Mouse (Mus musculus) right cerebral cortex, adult 2 months (tissue): ENCODE measurements around the gene Serinc5.
A peak's percentile ranks its signal among the peaks of the same experiment; 100 is the strongest.
"Not testable (repeated sequence)": the region's sequence is repeated elsewhere in the genome, so short reads cannot be mapped to it uniquely, and the experiment has no call there.

Source experiments
- DNase-seq, 2 experiments: peaks; one replicate each; pipeline ENCODE4 v3.0.0; 2021 to 2022; ENCODE audit warnings: low spot score in 2 of 2

Gene Serinc5

DNA sequence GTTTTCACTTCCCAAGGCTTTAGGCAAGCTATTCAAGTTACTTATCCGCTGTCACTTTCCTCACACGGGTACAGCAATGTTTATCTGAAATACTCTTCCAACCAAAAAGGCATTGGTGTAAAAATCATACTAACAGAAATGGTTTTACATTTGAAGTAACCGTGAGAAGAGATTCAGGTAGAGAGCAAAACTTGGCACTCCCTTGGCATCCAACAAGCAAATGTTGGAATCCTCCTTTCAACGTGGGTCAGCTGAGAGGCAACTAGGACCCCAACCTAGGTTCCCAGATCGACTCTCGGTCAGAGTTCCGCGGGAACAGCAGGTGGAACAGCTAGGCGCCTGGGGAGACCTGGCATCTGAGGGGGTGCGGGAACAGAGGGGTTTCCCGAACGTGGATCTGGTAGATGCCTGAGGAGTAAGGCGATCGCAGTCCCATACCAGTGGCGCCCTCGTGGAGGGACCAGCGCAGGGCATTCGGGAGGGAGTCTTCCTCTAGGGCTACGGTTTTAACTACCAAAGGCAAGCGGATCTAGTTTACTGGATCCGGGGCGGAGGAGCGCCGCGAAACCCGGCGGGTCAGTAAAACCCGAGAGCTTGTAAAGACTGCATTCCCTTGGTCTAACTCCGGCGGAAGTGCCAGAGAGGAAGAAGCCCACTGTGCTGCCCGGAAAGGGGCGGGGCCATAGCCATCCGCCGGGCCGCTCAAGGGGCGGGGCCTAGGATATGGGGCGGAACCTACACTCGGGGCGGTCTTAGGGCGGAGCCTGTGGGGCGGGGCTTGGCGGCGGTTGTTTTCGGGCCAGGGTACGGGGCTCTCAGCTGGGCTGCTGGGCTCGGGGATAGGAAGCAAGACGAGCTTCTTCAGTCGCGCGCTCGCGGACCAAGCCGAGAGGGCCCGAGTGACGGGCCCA lies at the start of gene Serinc5:
Serinc5 (plus strand) TSS at position 781 of the 911 bp plus-strand sequence.
- peak; percentile 91 to 94 for DNase-seq

GRCm38 (mm10) chr13:92576072-92576471 lies 34.8 kb upstream of the Serinc5 start, which contains the start of gene Spz1:
Gene Spz1 (minus strand): TSS chr13:92576172.
- no peak for DNase-seq

GRCm38 (mm10) chr13:92576688-92577087 lies 34.2 kb upstream of the Serinc5 start:
- no peak for DNase-seq

GRCm38 (mm10) chr13:92578210-92578609 lies 32.7 kb upstream of the Serinc5 start:
- DNase-seq: no peak

DNA sequence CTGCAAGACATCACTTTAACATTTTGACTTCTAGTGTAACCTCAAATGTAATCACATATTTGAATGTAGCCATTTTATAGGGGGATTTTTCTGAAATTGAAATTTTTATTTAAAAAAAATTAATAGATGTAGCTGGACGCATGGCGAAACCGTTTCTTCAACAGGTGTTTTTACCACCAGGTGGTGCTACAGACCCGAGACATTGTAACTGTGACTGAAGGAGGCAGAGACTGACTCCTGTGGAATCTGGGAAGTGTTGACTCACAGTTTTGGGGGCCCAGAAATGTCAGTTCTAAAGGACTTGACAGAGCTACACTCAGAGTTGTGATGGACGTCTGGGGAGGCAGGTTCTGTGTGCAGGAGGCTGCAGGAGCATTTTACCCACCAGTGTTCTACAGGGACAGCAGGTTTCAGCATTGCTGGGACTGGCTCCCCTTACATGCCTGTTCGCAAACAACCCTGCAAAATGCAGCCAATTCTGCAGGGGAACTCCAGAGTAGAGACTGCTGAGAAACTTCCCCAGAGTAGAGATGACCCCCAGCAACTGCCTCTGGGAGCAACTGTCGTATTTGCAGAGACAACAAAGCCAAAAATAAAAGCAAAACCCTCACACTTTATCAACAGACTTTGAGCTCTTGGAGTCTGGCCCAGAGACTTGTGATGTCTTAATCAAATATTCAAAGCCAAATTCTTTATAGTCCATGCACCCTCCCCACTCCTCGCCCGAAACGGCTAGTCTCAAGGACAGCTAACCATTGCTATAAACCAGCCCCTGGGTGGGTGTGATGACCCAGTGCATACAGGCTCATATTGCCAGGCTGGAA lies 30.5 kb upstream of the Serinc5 start:
- DNase-seq: peak; percentile 71 to 78

GRCm38 (mm10) chr13:92584094-92584717 lies 26.7 kb upstream of the Serinc5 start:
- no peak for DNase-seq

- DNase-seq: no peak
Observed at GRCm38 (mm10) chr13:92588704-92589103, 22.2 kb upstream of the Serinc5 start.

- no peak for DNase-seq
Observed at GRCm38 (mm10) chr13:92589255-92589654, 21.6 kb upstream of the Serinc5 start.

GRCm38 (mm10) chr13:92591225-92591624 lies 19.7 kb upstream of the Serinc5 start:
- DNase-seq: no peak

DNA sequence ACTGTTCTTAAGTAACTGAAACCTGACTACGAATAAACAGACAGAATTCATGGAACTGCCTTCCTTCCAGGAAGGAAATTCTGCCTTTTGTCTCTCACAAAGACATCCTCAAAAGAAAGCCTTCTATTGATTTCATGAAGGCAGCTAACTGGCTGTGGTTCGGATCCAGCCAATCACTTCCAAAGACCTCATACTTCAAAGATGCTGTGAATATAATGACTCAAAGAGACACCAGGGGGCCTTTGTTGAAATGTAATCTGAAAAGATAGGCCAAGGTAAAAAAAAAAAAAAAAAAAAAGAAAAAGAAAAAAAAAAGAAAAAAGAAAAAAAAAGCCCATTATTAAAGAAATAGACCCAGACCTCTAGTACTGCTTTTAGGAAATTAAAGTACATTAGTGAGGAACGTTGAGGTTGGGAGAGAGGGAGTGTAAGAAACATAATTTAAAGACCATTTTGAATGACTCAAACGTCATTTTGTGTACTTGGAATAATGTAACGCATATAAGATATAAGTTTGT lies 18.6 kb upstream of the Serinc5 start:
- DNase-seq: no peak

DNA sequence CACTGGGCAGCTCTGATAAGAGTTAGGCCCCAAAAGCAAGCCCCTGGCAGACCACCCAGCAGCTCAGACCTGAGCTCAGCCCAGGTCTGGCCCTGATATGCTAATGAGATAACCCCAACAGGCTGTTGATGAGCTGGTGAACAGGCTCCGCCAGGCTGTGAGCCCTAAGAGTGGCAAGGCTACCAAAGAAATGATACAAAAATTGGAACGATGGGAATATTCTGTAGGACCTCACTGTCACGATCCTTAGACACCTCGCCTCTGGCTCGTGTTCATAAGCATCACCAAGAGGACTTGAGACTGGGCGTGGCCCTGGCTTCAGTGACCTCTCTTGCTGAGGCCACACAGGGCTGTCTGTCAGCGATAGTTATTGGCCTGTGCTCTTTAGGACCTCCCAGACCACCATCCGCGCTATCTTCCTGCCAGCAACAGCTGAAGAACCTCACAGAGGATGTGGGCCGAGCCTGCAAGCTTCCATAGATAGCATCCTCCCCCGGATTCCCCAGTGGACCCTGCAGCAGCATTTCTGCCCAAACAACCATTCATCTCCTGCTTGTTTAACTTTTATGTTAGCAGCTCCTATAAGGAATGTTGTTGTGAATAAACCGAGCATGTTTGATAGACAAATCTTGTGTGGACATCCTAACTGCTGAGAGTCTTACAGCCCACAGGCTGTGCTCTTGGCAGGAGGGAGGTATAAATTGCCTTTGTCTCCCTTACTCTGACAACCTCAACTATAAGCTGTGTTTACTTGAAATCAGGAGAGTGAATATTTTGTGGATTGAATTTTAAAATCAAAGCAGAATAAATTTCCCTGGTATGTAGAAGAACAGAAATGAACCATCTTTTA lies 17.9 kb upstream of the Serinc5 start:
- peak; percentile 36 to 57 for DNase-seq

- no peak for DNase-seq
Observed at GRCm38 (mm10) chr13:92593731-92594396, 17.0 kb upstream of the Serinc5 start.

DNA sequence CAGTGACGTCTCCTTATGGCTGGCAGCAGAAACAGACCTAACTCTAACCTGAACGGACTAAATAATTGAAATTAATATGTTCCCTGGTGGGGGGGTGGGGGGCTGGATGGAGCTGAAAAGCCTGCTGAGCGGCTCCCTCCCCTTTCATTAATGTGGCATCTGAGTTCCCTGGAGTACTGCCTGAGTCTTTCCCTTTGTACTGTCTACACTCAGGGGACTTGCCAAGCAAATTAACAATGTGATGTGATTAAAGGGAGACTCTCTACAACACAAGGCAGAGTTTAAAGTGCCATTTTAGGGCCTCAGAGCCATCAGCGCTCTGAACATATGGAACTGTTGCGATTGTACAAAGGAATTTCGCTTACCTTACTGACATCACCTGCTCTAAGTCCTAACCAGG lies 16.4 kb upstream of the Serinc5 start:
- no peak for DNase-seq

GRCm38 (mm10) chr13:92594907-92595306 lies 16.0 kb upstream of the Serinc5 start:
- no peak for DNase-seq

GRCm38 (mm10) chr13:92595424-92595823 lies 15.5 kb upstream of the Serinc5 start:
- DNase-seq: no peak

- not testable (repeated sequence) for DNase-seq
Observed at GRCm38 (mm10) chr13:92605306-92605705, 5.6 kb upstream of the Serinc5 start.

- DNase-seq: no peak
Observed at GRCm38 (mm10) chr13:92609486-92610310, 1.2 kb upstream of the Serinc5 start.

- no peak for DNase-seq
Observed at GRCm38 (mm10) chr13:92611254-92611784, 428 bp downstream of the Serinc5 start.

- DNase-seq: no peak
Observed at GRCm38 (mm10) chr13:92611917-92612316, 1.0 kb downstream of the Serinc5 start.
